Mouse (Mus musculus) spleen, embryonic (tissue): Measurements from ENCODE around the gene Ankle2.

Experiments
- CTCF ChIA-PET: fragments of 350-600 bp; sonication (Branson Sonifier 250); formaldehyde crosslinking; loops from one replicate; lab custom pipeline; 2022; lab: Charles Lee

The Ankle2 gene

DNA sequence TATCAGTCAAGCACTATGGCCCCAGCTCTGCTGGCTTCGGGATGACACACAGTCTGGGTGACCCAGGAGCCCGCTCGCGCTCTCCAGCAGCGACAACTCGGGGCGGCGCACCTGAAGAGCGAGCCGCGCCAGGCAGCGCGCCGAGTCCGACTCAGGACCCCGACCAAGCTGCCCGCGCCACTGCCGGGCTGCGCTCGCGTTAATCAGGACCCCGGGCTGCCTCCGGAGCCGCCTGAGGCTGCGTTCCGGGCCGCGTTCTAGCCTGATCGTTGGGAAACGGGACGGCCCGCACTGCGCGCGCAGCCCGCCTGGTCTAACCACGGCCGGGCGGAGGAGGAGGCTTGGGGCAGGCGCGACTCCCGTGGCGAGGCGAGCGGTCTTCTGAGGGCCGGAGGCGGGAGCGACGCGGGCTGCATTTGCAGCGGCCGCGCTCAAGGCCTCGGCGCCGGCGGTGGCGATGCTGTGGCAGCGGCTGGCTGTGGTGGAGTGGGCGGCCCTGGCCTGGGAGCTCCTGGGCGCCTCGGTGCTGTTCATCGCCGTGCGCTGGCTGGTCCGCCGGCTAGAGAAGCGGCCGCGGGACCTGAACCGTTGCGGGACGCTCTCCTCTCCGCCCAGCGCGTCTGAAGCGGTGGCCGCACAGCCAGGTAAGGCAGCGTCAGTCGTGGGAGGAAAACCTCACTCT lies at the start of gene Ankle2:
TSS of gene Ankle2 (plus strand) at position 225 of the 682 bp plus-strand sequence.
- CTCF ChIA-PET = interaction anchor here (0.6 kb wide), 1 partner anchor 63 kb away, joined by 9 read pairs; no protein-coding TSS in a partner anchor

DNA sequence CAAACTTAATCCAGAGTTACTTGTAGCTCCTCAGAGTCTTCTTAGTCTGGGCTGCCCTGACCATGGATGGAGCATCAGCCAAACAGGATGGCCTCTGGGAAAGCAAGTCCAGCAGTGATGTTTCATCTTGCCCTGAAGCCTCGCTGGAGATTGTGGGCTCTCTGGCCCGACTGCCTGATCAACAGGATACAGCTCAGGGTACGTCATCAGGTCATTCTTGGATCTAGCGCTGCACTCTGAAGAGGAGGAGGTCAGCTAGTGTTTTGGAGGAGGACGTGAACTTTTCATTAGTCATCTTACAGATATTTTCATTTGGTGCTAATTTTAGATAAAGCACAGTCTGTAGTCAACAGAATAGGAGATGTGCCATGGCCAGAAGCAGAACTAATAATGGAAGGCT lies 49.1 kb upstream of the Ankle2 start:
- CTCF ChIA-PET = no interaction called here

DNA sequence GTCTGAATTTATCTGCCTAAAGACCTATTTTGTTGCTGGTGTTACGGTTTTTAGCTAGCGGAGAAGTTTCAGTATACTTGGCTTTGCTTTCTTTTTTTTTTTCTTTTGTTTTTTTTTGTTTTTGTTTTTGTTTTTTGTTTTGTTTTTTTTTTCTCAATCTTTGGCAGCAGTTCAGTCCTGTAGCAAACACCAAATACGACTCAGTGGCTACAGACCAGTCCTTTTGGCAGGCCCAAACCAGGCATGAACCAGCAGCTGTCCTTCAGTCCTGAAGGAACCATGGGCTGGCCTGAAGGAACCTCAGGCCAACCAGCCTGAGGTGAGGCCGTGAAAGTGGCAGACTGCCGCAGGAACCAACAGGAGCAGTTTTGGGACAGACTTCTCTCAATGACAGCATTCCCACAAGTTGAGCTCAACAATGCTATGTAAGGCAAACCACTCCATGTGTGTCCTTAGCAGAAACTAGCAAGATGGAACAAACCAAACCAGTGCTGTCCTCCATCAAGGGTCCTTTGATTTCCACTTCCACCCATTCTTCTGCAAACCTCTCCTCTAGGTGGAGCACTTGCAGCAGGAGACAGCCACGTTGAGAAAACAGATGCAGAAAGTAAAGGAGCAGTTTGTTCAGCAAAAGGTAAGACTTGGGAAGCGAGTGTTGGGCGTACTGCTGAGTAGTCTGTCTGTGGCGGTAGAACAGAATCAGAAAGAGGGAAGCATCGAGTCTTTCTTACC lies 27.5 kb upstream of the Ankle2 start:
- CTCF ChIA-PET = no interaction called here

DNA sequence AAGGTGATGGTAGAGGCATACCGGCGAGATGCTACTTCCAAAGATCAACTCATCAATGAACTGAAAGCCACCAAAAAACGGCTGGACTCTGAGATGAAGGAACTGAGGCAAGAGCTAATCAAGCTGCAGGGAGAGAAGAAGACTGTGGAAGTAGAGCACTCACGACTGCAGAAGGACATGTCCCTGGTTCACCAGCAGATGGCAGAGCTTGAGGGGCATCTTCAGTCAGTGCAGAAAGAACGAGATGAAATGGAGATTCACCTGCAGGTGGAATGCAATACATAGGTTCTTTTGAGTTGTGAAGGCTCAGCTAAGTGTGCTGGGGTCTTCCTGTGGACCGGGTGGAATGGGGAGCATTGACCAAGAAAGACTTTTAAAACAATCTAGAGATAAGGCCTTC lies 26.0 kb upstream of the Ankle2 start:
- CTCF ChIA-PET = interaction anchor here (0.5 kb wide), 1 partner anchor 66 kb away, joined by 3 read pairs; no protein-coding TSS in a partner anchor

DNA sequence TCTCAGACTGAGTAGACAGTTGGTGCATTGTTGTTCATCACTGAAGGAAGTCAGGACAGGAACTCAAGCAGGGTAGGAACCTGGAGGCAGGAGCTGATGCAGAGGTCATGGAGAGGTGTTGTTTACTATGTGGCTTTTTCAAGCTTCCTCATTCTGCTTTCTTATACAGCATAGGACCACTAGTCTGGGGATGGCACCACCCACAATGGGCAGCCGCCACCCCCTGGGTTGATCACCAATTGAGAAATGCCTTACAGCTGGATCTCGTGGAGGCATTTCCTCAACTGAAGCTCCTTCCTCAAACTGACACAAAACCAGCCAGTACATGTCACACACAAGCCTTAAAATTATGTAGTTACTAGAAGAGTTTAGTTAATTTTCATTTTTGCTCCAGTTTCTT lies 19.5 kb upstream of the Ankle2 start:
- CTCF ChIA-PET = no interaction called here

DNA sequence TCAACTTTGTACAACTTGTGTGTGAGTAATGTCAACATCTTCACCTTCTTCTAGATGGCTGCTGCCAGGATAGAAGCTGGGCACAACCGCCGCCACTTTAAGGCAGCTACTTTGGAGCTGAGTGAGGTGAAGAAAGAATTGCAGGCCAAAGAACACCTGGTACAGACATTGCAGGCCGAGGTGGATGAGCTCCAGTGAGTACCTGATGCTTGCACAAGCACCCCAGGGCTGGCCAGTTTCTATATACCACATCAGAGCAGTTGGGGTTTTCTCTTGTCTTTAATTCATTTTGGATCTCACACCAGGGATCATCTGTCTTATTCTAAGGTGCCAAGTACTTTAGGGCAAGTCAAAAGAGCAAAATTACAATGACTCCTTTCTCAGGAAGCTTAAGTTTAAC lies 14.0 kb upstream of the Ankle2 start:
- CTCF ChIA-PET = no interaction called here

DNA sequence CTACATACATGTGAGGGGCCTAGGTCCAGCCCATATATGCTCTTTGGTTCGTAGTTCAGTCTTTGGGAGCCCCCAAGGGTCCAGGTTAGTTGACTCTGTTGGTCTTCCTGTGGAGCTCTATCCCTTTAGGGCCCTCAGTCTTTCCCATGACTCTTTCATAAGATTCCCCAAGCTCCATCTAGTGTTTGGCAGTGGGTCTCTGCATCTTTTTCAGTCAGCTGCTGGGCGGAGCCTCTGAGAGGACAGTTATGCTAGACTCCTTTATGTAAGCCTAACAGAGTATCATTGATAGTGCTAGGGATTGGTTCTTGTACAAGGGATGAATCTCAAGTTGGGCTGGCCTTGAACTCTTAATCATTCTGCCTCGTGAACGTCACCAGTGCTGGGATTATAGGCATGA lies 10.5 kb upstream of the Ankle2 start:
- CTCF ChIA-PET = no interaction called here

DNA sequence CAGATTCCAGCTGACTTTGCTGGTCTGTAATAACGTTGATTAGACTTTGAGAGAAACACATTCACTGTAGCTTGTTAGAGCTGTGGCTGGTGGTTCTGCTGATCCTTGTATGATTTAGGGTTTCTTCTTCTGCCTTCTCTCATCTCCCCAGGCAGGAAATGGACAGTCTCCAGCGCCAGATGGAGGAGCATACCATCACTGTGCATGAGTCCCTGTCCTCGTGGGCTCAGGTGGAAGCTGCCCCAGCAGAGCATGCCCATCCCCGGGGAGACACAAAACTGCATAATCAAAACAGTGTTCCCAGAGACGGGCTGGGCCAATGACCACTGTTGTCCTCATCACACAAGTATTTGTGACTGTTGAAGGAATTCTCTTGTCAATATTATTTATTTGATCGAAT lies 8.0 kb upstream of the Ankle2 start:
- CTCF ChIA-PET = no interaction called here

DNA sequence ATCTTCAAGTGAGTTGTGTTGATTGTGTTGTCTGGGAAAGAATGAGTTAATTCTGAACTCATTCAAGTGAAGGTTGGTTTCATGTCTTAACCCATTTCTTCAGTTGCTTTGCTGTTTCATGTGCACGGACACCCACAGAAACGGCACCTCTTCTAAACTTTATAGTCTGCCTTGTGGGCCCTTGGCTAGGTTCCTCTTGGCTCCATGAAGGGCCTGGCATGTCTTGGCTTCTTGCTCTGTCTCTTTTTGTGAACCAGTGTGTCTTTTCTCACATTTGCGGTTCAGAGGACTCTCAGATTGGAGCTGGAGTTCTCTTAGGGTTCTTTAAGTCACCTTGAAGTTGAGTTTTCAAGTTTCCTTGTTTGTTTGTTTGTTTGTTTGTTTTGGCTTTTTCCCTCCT lies 5.7 kb upstream of the Ankle2 start:
- CTCF ChIA-PET = no interaction called here

DNA sequence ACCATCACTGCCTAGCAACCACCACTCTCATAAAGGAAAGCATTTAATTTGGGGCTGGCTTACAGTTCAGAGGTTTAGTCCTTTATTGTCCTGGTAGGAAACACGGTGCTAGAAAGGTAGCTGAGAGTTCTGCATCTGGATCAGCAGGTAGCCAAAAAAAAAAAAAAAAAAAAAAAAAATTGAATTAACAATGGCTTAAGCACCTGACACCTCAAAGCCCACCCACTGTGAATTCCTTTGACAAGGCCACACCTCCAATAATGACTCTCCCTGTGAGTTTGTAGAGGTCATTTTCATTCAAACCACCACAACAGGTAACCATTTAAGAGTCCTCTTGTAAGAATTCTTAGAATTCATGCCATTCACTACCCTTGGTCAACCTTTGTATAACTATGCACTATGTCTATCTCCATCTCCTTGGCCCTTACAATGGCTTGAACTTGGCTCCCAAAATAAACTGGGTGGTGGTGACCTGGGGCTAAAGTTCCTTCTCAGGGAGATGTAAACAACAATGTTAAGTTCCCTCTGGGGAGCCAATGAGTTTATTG lies 3.4 kb upstream of the Ankle2 start:
- CTCF ChIA-PET = no interaction called here

DNA sequence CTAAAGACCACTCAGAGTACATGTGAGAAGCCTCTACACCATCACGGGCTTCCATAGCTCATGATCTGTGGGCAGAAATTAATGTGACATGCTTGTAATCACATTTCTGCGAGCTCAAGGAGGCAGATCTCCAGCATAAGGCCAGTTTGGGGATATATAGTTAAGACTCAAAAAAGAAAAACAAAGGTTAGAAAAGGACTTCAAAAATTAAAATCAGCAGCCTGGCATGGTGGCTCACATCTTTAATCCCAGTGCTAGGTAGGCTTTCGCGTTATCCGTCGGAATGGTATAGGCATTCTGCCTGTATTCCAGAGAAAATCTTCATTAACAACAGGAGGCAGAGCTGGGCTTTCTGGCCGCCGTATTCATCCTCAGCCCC lies 414 bp upstream of the Ankle2 start:
- CTCF ChIA-PET = no interaction called here

DNA sequence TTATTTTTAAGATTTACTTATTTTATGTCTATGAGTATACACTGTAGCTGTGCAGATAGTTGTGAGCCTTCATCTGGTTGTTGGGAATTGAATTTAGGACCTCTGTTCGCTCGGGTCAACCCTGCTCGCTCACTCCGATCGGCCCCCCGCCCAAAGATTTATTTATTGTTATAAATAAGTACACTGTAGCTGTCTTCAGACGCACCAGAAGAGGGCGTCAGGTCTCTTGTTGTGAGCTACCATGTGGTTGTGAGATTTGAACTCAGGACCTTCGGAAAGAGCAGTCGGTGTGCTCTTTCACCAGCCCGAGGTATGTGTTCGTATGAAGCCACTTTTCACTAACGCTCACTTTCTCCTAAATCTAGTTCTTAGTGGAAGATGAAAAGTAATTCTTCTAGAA lies 834 bp downstream of the Ankle2 start:
- CTCF ChIA-PET = interaction anchor here (0.6 kb wide), 1 partner anchor 62 kb away, joined by 9 read pairs; no protein-coding TSS in a partner anchor

DNA sequence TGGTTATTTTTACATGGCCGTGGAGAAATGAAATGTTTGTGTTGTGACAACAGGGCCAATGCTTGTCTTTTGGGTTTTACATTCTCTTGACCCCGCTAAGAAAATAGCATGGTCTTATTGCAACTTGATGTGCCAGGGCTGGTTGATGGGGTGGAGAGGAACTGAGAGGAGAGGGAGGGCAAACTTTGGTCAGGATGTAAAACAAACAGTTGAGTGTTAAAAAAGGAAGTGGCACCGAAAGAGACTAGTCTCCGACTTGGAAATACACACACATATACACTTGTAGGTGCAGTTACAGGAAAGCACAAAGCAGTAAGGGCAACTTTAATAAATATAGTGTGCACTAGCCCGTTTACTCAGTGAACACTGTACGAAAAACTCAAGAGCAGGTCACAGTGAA lies 1.5 kb downstream of the Ankle2 start:
- CTCF ChIA-PET = interaction anchor here (0.6 kb wide), 1 partner anchor 25 kb away, joined by 3 read pairs; no protein-coding TSS in a partner anchor

DNA sequence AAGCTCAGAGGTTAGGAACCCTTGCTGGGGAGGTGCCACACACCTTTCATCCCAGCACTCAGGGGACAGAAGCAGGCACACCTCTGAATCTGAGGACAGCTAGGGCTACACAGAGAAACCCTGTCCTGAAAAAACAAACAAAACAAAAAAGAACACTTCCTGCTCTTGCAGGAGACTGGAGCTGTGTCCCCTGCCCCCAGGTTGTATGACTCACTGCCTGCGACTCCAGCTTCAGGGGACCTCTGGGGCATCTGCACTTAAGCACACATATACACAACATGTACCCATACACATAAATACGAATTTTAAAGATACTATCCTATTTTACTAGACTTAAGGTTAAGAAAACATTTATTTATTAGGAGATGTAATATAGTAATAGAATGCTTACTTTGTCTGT lies 13.3 kb downstream of the Ankle2 start:
- CTCF ChIA-PET = no interaction called here

DNA sequence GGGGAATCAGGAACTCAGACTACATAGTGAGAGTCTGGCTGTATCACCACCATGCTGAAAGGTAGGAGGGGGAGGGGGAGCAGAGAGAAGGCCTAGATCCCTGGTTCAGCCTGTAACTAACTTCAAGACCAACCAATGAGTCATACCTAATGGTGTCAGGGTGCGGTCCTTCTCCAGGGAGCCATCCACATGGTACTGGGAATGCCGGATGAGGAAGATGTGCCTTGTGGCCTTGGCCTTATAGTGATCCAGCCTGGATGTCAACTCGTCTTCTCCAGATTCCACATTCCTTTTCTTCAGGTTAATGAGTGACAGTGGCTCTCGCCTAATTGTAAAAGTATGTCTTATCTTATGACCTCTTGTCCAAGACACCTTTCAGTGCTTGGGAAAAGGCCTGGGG lies 36.1 kb downstream of the Ankle2 start:
- CTCF ChIA-PET = no interaction called here

DNA sequence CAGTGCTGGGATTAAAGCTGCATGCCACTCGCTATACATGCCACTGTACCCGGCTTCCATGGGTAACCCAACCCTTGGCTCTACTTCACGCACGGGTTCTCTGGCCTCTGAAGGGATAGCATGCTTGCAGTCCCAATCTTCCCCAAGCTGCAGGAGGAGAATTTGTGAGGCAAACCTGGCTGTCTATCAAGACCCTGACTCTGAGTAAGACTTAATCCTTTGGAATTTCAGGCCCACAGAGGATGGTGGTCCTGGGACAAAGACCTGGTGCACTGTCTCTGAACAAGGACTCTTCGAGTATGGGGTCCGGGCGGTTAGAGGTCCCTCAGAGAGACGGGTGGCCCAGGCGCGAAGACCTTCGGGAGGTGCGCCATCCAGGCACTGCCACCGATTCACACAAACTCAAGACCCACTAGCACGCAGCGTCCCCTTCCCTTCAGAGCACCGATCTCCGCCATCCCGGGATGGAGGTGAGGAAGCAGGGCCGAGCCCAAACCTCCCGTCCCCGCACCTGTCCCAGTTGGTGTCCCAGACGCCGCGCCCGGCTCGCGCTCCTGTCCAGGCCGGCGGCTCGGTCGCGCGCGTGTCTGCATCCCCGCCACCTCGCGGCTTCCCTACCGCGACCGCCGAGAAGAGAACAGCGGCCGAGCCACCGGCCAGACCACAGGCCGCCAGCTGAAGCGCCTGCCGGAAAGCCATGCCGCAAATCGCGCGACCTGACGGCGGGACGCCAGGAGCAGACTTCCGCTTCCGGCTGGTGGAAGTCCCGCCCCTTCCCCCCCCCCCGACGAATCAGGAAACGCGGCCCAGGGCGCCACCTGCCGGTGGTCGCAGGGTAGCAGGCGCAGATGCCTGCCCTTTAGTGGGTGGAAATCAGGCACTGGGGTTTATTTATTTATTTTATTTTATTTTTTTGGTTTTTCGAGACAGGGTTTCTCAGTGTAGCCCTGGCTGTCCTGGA lies 38.6 kb downstream of the Ankle2 start, which contains the start of gene Pgam5:
TSS of gene Pgam5 (minus strand) at position 773 of the 961 bp plus-strand sequence.
- CTCF ChIA-PET = interaction anchor here (0.7 kb wide), 1 partner anchor 66 kb away, joined by 4 read pairs; no protein-coding TSS in a partner anchor

DNA sequence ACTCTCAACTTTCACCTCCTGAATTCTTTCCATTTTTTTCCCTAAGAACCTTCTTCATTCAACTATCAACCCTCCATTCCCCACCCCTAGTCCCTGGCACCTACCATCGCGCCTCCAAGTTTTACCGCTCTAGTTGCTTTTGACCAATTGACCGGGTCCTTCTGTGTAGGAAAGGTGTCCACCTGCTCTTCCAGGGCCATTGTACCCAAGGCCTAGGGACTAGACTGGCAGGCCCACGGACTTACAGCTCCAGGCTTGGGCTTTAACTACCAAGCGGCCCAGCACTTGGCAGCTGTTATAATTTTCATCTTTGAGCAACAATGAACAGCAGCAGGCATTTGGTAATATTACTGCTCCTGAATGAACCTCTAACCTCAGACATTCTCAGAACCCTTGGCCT lies 39.4 kb downstream of the Ankle2 start:
- CTCF ChIA-PET = interaction anchor here (0.7 kb wide), 1 partner anchor 66 kb away, joined by 3 read pairs; no protein-coding TSS in a partner anchor

DNA sequence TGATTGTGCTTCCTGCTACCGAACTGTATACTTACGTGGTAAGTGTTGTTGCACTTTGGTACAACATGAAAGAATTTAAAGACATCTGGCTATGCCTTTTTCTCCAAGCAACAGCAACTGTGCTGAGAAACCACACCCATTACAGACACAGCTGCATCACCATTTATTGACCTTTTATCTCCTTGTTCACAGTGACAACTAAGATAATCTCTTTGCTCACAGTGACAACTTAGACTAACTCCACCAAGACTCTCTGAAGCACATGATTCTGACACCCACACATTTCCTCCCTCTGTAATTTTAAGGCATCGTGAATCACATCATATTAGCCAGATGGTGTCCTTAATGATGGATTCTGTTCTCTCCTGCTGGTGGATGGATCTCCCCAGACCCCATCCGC lies 43.3 kb downstream of the Ankle2 start:
- CTCF ChIA-PET = no interaction called here

DNA sequence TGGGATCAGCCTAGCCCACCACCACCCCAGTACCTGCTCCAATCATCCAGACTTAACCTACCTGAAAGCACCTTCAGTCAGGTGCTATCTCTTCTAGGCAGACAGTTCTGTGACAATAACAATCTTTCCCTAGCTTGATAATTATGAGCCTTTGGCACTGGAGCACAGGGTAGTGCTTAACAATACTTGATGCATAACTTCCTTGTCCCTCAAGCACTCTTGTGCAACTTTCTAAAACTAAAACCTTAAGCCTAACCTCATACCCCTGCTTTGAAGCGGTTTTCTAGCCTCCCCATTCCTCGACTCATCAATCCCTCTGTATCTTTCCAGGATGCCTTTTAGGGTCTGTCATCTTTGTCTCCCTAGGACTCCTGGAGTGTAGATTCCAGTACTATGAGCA lies 44.0 kb downstream of the Ankle2 start:
- CTCF ChIA-PET = no interaction called here

DNA sequence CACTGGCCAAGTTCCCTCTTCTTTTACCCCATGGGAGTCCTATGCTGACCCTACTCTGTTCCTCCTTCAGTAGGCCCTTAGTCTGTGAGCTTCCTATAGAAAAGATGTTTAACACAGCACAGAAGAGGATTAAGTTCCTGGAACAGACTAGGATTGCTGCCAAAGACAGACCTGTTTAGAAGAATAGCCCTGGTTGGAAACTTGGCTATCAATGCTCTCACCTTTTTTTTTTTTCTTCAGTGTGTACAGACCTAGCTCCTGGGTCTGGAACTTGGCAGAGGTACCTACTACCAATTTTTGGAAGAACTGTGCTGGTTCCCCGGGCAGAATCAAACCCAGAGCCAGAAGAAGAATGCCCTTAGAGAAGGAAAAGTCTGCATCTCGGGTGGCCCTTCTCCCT lies 45.6 kb downstream of the Ankle2 start:
- CTCF ChIA-PET = no interaction called here

DNA sequence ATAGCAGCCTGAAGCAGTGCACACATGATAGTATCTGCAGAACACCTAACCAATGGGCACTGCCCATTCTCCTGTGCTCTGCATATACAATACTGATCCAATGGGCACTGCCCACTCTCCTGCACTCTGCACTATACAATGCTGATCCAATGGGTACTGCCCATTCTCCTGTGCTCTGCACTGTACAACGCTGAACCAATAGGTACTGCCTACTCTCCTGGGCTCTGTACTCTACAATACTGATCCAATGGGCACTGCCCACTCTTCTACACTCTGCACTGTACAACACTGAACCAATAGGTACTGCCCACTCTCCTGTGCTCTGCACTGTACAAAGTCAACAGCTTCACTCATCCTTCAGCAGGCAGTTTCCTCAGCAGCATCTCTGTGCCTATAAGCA lies 46.1 kb downstream of the Ankle2 start:
- CTCF ChIA-PET = no interaction called here
